Mouse (Mus musculus): ENCODE measurements around the gene Scnn1a.

DNA sequence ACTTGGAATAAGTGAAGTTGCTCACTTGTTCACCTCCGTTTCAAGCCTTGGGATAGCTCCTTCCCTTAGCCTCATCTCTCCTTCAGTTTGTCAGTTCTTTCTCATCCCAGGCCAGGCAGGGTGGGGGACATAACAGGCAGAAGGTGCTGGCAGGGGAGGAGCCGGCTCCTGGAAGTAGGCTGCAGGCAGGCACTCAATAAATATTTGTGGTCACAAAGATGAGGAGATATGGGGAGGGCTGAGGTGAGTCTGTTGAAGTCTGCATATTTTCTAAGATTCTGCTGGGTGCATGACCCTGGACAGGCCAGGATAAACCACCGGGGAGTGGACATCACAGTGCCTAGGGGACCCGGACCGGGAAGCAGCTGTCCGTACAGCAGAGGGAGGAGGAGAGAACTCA is 3.1 kb downstream of the Scnn1a start:
- TF ChIP-seq CTCF (IDR thresholded peaks at IDR 0.05; ENCODE audit: extremely low read depth, insufficient read length, insufficient replicate concordance, low read depth, low read length) (no peak), POLR2A (IDR thresholded peaks at IDR 0.05; ENCODE audit: low read depth, low read length) (no peak)

Data from small intestine, adult 2 months (tissue).